Mouse (Mus musculus) bone marrow, adult 2 months (tissue): Measurements from ENCODE around the gene Ssu72. TPM values are rescaled to one million over a fixed set of nuclear protein-coding genes. Genes with fewer than 3 reads are reported as not detected.
"Not testable (repeated sequence)": the region's sequence is repeated elsewhere in the genome, so short reads cannot be mapped to it uniquely, and the experiment has no call there.

Experiments used
- H3K27ac ChIP-seq: fragments of 200-500 bp; 2 replicates; pipeline ENCODE4 v1.5.1; 2012; ENCODE audit warnings: low read depth, mild to moderate bottlenecking, control low read depth, inconsistent platforms, low read length; ENCODE audit not compliant: control insufficient read depth, poor library complexity, insufficient read depth
- H3K4me1 ChIP-seq: fragments of 200-500 bp; 2 replicates; pipeline ENCODE4 v1.6.1; 2011; ENCODE audit warnings: low read length; ENCODE audit not compliant: control insufficient read depth, insufficient read depth
- H3K4me3 ChIP-seq: fragments of 200-500 bp; replicated peaks from 2 replicates; pipeline ENCODE3; 2011; ENCODE audit warnings: mild to moderate bottlenecking, low read depth, low read length, control low read depth; ENCODE audit not compliant: control insufficient read depth
- CTCF ChIP-seq: fragments of 200-500 bp; IDR thresholded peaks from 2 replicates; pipeline ENCODE4 v1.5.1; 2011; ENCODE audit warnings: low read length, control low read depth; ENCODE audit not compliant: control insufficient read depth, insufficient read depth
- POLR2A ChIP-seq: fragments of 200-500 bp; IDR thresholded peaks from 2 replicates; pipeline ENCODE4 v1.6.1; 2011; ENCODE audit warnings: low read depth, mild to moderate bottlenecking, control low read depth, low read length, borderline replicate concordance; ENCODE audit not compliant: control insufficient read depth
- WGBS: fragments of 180-500 bp; shearing (Covaris S2); methylation state at CpG from one replicate; pipeline ENCODE4 v1.1.7; 2018; 5-methylcytosine and 5-hydroxymethylcytosine counted together
- polyA plus RNA-seq: library from polyadenylated mRNA; stranded (reverse); fragments of >200 nt; gene quantifications from 2 replicates; pipeline ENCODE4 v1.2.4, GENCODE M21; 2011; ENCODE audit warnings: low replicate concordance; ENCODE audit not compliant: missing spikeins, insufficient read depth, insufficient read length

Ssu72 gene
- polyA plus RNA-seq, result 28.5 and 53.2 TPM in 2 replicates

- under 1% methylated on average over 83 of the region's 83 CpGs for WGBS
- Histone ChIP-seq H3K27ac (peak within 1 kb of the TSS; percentile 100), H3K4me1 (peaks cover 3% of the 10 kb centered on the region; the same call in 1 of the 2 replicates), H3K4me3 (peak within 1 kb of the TSS; percentile 100)
- TF ChIP-seq POLR2A, result peak; percentile 69
- TF ChIP-seq CTCF, result no peak; the same call in 1 of the 2 replicates
Observed at GRCm38 (mm10) chr4:155704721-155705591, at the start of gene Ssu72. Ssu72 (plus strand) TSS chr4:155704800.

DNA sequence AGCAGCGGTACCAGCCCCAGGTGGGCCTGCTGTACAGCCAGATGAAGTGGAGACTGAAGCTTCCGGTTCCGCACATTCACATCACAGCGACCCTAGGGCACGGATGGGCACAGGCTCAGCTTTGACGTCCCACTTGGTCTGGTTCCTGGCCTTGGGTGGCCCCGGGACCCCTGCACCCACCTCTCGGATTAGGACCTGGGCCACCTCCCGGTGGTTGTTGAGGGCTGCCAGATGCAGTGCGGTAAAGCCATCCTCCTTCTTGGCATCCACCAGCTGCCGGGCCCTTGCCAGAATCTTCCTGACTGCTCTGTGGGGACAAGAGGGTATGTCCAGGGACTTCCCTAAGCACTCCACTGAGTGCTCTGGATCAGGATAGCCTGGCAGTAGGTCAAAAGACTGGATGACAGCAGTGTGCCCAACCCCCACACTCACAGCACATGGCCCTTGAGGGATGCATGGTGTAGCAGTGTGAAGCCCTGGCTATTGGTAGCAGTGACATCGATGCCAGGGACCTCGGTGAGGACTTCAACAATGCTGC, 48.3 kb upstream of the Ssu72 start:
- no peak overlapping the region for H3K4me3 ChIP-seq
- WGBS, result 93% methylated on average over 13 of the region's 13 CpGs
- H3K4me1 ChIP-seq, result peaks cover 2% of the 10 kb centered on the region; the same call in 1 of the 2 replicates
- TF ChIP-seq POLR2A (no peak), CTCF (no peak)
- H3K27ac ChIP-seq, result no peak overlapping the region

GRCm38 (mm10) chr4:155658961-155659360, 45.6 kb upstream of the Ssu72 start:
- Histone ChIP-seq H3K4me3 (no peak overlapping the region), H3K27ac (no peak overlapping the region), H3K4me1 (no peaks in the 10 kb centered on the region)
- TF ChIP-seq POLR2A (no peak), CTCF (no peak)
- WGBS, result 91% methylated on average over 10 of the region's 10 CpGs

GRCm38 (mm10) chr4:155660641-155661040, 44.0 kb upstream of the Ssu72 start:
- TF ChIP-seq POLR2A, result no peak
- TF ChIP-seq CTCF, result no peak
- Histone ChIP-seq H3K27ac (no peak overlapping the region), H3K4me1 (no peaks in the 10 kb centered on the region), H3K4me3 (no peak overlapping the region)
- 89% methylated on average over 12 of the region's 12 CpGs for WGBS

- TF ChIP-seq POLR2A (no peak), CTCF (no peak)
- Histone ChIP-seq H3K4me3 (no peak overlapping the region), H3K27ac (no peak overlapping the region; the same call in 1 of the 2 replicates), H3K4me1 (no peaks in the 10 kb centered on the region; the same call in 1 of the 2 replicates)
Observed at GRCm38 (mm10) chr4:155666903-155667302, 37.7 kb upstream of the Ssu72 start.

DNA sequence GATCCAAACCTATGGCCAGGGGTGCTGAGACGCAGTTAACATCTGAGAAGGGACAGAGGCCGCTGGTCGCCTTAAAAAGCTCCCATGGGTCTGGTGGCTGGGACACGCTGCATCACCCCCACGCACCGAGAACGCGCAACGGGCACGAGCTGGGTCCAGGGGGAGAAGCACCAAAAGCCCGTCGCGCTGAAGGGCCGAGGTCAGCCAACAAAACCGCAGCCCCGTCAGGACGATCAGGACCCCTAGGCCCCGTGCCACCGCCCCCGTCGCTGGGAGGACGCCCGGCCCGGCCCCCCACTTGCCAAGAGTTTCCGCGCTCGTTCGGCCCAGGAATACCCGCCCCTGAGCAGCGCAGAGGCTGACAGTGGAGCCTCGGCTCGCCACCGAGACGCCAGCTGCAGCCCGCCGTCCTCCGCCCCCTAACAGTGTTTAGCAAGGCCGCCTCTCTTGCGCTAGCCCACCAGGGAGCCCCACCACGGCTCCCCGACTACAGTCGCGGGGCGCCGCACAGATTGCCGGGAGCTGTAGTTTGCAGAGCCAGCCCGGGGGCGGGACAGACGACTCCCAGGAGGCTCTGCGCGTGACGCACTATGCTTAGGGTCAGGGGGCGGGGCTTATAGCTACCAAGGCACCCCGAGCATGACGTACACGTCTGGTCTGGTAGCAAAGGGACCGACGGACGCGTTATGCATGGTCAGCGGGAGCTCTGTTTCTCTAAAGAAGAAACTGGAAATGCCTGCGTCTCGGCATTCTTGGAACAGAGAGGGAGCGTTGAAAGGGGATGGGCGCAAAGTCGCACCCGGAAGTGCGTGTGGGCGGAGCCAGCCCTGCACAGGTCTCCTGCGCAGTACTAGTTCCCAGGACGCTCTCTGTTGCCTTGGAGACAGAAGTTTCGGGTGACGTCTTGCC, 35.7 kb upstream of the Ssu72 start, which contains the start of gene Mib2:
Gene Mib2 (minus strand): TSS at position 510 of the 909 bp plus-strand sequence.
- peak within 1 kb of the TSS; percentile 58 for H3K27ac ChIP-seq
- peak within 1 kb of the TSS; percentile 81 for H3K4me3 ChIP-seq
- TF ChIP-seq POLR2A, result peak; percentile 23; the same call in 1 of the 2 replicates
- no peak for TF ChIP-seq CTCF
- H3K4me1 ChIP-seq, result no peaks in the 10 kb centered on the region; the same call in 1 of the 2 replicates
- under 1% methylated on average over 73 of the region's 73 CpGs for WGBS

DNA sequence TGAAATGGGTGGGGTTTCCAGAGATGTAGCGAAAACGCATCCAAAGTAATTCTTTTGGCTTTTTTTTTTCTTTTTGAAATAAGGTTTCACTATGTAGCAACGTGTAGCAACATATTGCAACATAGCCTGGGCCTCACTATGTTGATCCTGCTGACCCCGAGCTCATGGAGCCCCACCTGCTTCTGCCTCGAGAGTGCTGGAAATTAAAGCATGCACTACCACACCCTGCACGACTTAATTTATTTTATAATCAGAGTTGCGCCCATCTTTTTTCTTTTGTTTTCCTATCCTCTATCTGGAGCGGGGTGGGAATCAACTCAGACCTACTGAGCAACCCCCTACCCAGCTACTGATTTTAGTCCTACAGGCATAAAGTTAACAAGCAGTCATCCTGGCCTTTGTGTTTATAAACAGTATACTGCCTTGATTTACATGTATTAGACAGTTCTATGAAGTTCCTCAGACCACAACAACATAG, 35.0 kb upstream of the Ssu72 start:
- peak overlapping the region; percentile 81 for H3K4me3 ChIP-seq
- no peak for TF ChIP-seq CTCF
- TF ChIP-seq POLR2A, result no peak
- H3K4me1 ChIP-seq, result no peaks in the 10 kb centered on the region; the same call in 1 of the 2 replicates
- 4% methylated on average over 8 of the region's 8 CpGs for WGBS
- H3K27ac ChIP-seq, result no peak overlapping the region

- 77% methylated on average over 4 of the region's 4 CpGs for WGBS
- not testable (repeated sequence) for H3K4me3 ChIP-seq, H3K27ac ChIP-seq, H3K4me1 ChIP-seq
Observed at GRCm38 (mm10) chr4:155670236-155670635, 34.4 kb upstream of the Ssu72 start.
